Mouse (Mus musculus) heart, postnatal 0 days (tissue): ENCODE results near the gene 4930558C23Rik.

Experiments
- CTCF ChIP-seq: IDR thresholded peaks from 2 replicates; pipeline ENCODE4 v1.5.1; 2016; ENCODE audit warnings: antibody characterized with exemption, control low read depth, low read depth
- EP300 ChIP-seq: IDR thresholded peaks from 2 replicates; pipeline ENCODE4 v1.6.1; 2016; ENCODE audit warnings: antibody characterized with exemption, low read depth

DNA sequence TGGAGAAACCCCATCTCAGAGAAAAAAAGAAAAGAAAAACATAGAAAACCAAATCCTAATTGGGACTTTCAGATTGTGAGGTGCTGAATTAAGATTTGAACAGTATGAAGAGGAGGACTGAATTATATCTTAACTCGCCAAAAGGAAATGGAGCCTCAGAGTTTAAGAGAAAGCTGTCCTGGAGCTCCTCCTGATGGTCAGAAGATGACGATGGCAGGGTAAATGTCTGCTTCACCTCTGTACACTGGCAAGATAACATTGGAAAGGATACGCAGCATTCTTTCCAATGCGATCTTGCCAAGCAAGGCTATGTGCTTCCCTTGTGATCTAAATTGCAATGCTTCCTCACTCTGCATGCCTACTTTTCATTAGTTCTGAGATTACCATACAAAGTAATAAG is 8.3 kb downstream of the 4930558C23Rik start:
- TF ChIP-seq CTCF (peak; percentile 40), EP300 (no peak)
